Comparison of ENCODE assay signal across 8 mouse cellular contexts in the genomic region with DNA sequence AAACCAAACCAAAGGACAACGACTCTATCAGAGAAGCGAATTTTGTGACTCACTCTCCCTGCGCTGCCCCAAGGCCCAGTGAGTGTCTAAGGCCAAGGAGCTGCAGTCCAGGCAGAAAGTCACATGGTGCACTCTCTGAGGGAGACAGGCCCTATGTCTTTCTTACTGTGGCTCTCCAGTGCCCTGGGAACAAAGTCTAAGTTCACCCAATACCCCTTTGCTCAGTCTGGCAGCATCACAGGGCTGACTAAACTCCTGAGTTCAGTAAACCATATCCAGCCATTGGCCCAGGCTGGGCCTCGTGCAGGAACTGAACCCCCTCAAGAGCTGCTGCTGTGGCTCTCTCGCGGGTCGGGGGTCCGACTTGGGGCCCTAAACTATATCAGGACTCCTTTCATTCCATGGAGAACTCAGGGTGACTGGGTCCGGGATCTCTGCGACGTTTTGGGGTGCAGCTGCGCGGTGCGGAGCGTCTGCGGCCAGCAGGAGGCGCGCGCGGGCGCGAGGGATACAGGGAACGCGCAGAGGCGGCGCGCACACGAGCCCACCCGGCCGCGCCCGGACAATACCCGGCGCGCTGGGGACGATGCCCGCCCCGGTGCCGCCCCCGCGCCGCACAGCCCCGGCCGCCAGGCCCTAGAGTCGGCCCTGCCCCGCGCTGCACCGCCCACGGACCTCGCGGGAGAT. TPM values are rescaled to one million over a fixed set of nuclear protein-coding genes. Genes with fewer than 3 reads are reported as not detected.
DNase-seq lines count a peak whose midpoint lies in the region; ATAC-seq lines count a peak whose summit lies in the region.

A gene (plus strand): TSS at position 522 of the 687 bp plus-strand sequence.

- H3K4me2 ChIP-seq in forebrain, embryonic 12.5 days, result peak within 1 kb of the TSS; percentile 86
- peak within 1 kb of the TSS; percentile 78 for H3K4me2 ChIP-seq in heart, embryonic 16.5 days (ENCODE audit: low read depth, low read length)
- peak within 1 kb of the TSS; percentile 84 for H3K4me2 ChIP-seq in liver, embryonic 16.5 days (ENCODE audit: low read depth, low read length)
- peak within 1 kb of the TSS; percentile 70 for H3K4me2 ChIP-seq in neural tube, embryonic 12.5 days (replicated peaks)
- peak within 1 kb of the TSS; percentile 82 for H3K4me2 ChIP-seq in stomach, embryonic 16.5 days (ENCODE audit: low read depth, low read length)

- H3K27ac ChIP-seq in forebrain, embryonic 12.5 days, result peak within 1 kb of the TSS; percentile 90
- peak within 1 kb of the TSS; percentile 84 for H3K27ac ChIP-seq in heart, embryonic 16.5 days (ENCODE audit: low read length)
- 0 out of 2 replicates have a peak within 1 kb of the TSS, but pooled peaks have one; percentile 21 for H3K27ac ChIP-seq in liver, embryonic 16.5 days (ENCODE audit: low read length)
- peak within 1 kb of the TSS; percentile 46 for H3K27ac ChIP-seq in neural tube, embryonic 12.5 days
- H3K27ac ChIP-seq in stomach, embryonic 16.5 days (ENCODE audit: low read length), result peak within 1 kb of the TSS; percentile 81

- H3K9ac ChIP-seq in forebrain, embryonic 12.5 days, result peak within 1 kb of the TSS; percentile 98
- peak within 1 kb of the TSS; percentile 92 for H3K9ac ChIP-seq in heart, embryonic 16.5 days (ENCODE audit: low read length)
- H3K9ac ChIP-seq in liver, embryonic 16.5 days (ENCODE audit: low read depth, low read length), result peak within 1 kb of the TSS; percentile 64
- peak within 1 kb of the TSS; percentile 98 for H3K9ac ChIP-seq in neural tube, embryonic 12.5 days
- peak within 1 kb of the TSS; percentile 97 for H3K9ac ChIP-seq in stomach, embryonic 16.5 days (ENCODE audit: low read length)

- H3K4me1 ChIP-seq in forebrain, embryonic 12.5 days, result peaks cover 38% of the 10 kb centered on the region
- peaks cover 14% of the 10 kb centered on the region for H3K4me1 ChIP-seq in heart, embryonic 16.5 days (ENCODE audit: control insufficient read depth, insufficient read depth, low read length)
- H3K4me1 ChIP-seq in liver, embryonic 16.5 days (ENCODE audit: control insufficient read depth, low read depth, low read length), result peaks cover 23% of the 10 kb centered on the region
- H3K4me1 ChIP-seq in neural tube, embryonic 12.5 days, result peaks cover 30% of the 10 kb centered on the region
- peaks cover 18% of the 10 kb centered on the region for H3K4me1 ChIP-seq in stomach, embryonic 16.5 days (ENCODE audit: control insufficient read depth, insufficient read depth, low read length)

- 0 out of 2 replicates have a peak, but pooled peaks cover 4% of the 10 kb centered on the region for H3K27me3 ChIP-seq in forebrain, embryonic 12.5 days
- 0 out of 2 replicates have a peak, but pooled peaks cover 2% of the 10 kb centered on the region for H3K27me3 ChIP-seq in heart, embryonic 16.5 days (ENCODE audit: control insufficient read depth, insufficient read depth, low read length)
- peaks cover 8% of the 10 kb centered on the region for H3K27me3 ChIP-seq in liver, embryonic 16.5 days (ENCODE audit: control insufficient read depth, insufficient read depth, low read depth, low read length)
- 0 out of 2 replicates have a peak, but pooled peaks cover 4% of the 10 kb centered on the region for H3K27me3 ChIP-seq in neural tube, embryonic 12.5 days (replicated peaks)
- no peaks in the 10 kb centered on the region for H3K27me3 ChIP-seq in stomach, embryonic 16.5 days (ENCODE audit: control insufficient read depth, insufficient read depth, low read length)

- ATAC-seq in CD4-positive, CD25-positive, alpha-beta regulatory T cell, adult 4 months, result peak; percentile 68
- ATAC-seq in forebrain, embryonic 12.5 days (ENCODE audit: low FRiP score), result peak; percentile 81
- peak; percentile 43 for ATAC-seq in heart, embryonic 16.5 days (replicated peaks; ENCODE audit: extremely low read depth, insufficient read depth, low FRiP score)
- ATAC-seq in liver, embryonic 16.5 days (ENCODE audit: low read depth), result peak; percentile 30
- peak; percentile 63 for ATAC-seq in neural tube, embryonic 12.5 days (ENCODE audit: low FRiP score, low read depth)
- ATAC-seq in stomach, embryonic 16.5 days (ENCODE audit: insufficient read depth, low FRiP score), result peak; percentile 75

- H3K4me3 ChIP-seq in forebrain, embryonic 12.5 days (replicated peaks), result peak within 1 kb of the TSS; percentile 95
- H3K4me3 ChIP-seq in heart, embryonic 16.5 days (ENCODE audit: low read length), result peak within 1 kb of the TSS; percentile 82
- H3K4me3 ChIP-seq in liver, embryonic 16.5 days (ENCODE audit: low read depth, low read length), result peak within 1 kb of the TSS; percentile 68
- peak within 1 kb of the TSS; percentile 92 for H3K4me3 ChIP-seq in neural tube, embryonic 12.5 days
- H3K4me3 ChIP-seq in stomach, embryonic 16.5 days (replicated peaks; ENCODE audit: low read length), result peak within 1 kb of the TSS; percentile 91

- peak; percentile 86 for DNase-seq in brain, adult 2 months (ENCODE audit: low read depth, low spot score)
- peak; percentile 89 to 93 for DNase-seq in kidney, postnatal 36 days

- 6% methylated on average over 45 of the region's 51 CpGs for WGBS in forebrain, embryonic 12.5 days
- WGBS in heart, embryonic 16.5 days, result 5% methylated on average over 47 of the region's 51 CpGs
- WGBS in liver, embryonic 16.5 days (ENCODE audit: insufficient replicate concordance), result 6% methylated on average over 48 of the region's 51 CpGs
- 6% methylated on average over 51 of the region's 51 CpGs for WGBS in neural tube, embryonic 12.5 days
- 8% methylated on average over 36 of the region's 51 CpGs for WGBS in stomach, embryonic 16.5 days

- no peaks in the 10 kb centered on the region for H3K9me3 ChIP-seq in forebrain, embryonic 12.5 days
- H3K9me3 ChIP-seq in heart, embryonic 16.5 days (replicated peaks; ENCODE audit: control insufficient read depth, low read length), result no peaks in the 10 kb centered on the region
- H3K9me3 ChIP-seq in liver, embryonic 16.5 days (replicated peaks; ENCODE audit: control insufficient read depth, low read length), result no peaks in the 10 kb centered on the region
- no peaks in the 10 kb centered on the region for H3K9me3 ChIP-seq in neural tube, embryonic 12.5 days
- H3K9me3 ChIP-seq in stomach, embryonic 16.5 days (replicated peaks; ENCODE audit: control insufficient read depth, low read length), result no peaks in the 10 kb centered on the region

- no peaks in the 10 kb centered on the region; the same call in 1 of the 2 replicates for H3K36me3 ChIP-seq in forebrain, embryonic 12.5 days (replicated peaks)
- H3K36me3 ChIP-seq in heart, embryonic 16.5 days (ENCODE audit: control insufficient read depth, insufficient read depth), result no peaks in the 10 kb centered on the region
- H3K36me3 ChIP-seq in liver, embryonic 16.5 days (ENCODE audit: control insufficient read depth, insufficient read depth), result no peaks in the 10 kb centered on the region
- no peaks in the 10 kb centered on the region for H3K36me3 ChIP-seq in neural tube, embryonic 12.5 days
- no peaks in the 10 kb centered on the region for H3K36me3 ChIP-seq in stomach, embryonic 16.5 days (ENCODE audit: control insufficient read depth, insufficient read depth, low read length)

RNA-seq across cellular contexts. Expression of the gene that starts here (rescaled TPM):
- polyA plus RNA-seq in CD4-positive, CD25-positive, alpha-beta regulatory T cell, adult 4 months (2017; shearing (Covaris generic)), result under 1 TPM in 1 of 2 experiments, not detected in 1; 0.23 TPM
- polyA plus RNA-seq in forebrain, embryonic 12.5 days (2016; fragmentation: Nextera tagmentation; extraction: Ambion mirVana), result 184 and 194 TPM in 2 replicates
- polyA plus RNA-seq in heart, embryonic 16.5 days (2015; fragmentation: Nextera tagmentation; extraction: Ambion mirVana), result 59.6 and 67.6 TPM in 2 replicates
- 7.9 and 8.0 TPM in 2 replicates for polyA plus RNA-seq in liver, embryonic 16.5 days (2015; fragmentation: Nextera tagmentation; extraction: Ambion mirVana)
- polyA plus RNA-seq in neural tube, embryonic 12.5 days (2016; fragmentation: Nextera tagmentation; extraction: Ambion mirVana), result 196 and 205 TPM in 2 replicates
- polyA plus RNA-seq in stomach, embryonic 16.5 days (2015; fragmentation: Nextera tagmentation; extraction: Ambion mirVana), result 56.8 and 58.0 TPM in 2 replicates

Comparison
In these comparisons a context has a peak if more than half of its experiments do, and no peak if none do; other contexts are left out.
1. Peak in every context shown above with its lines: DNase-seq, ATAC-seq, H3K4me3 ChIP-seq and H3K27ac ChIP-seq.
2. Peak in ATAC-seq in CD4-positive, CD25-positive, alpha-beta regulatory T cell, adult 4 months; RNA of the gene not detected or under 1 TPM.
3. ATAC-seq: peak in every context shown above with its lines; median percentile 81 in forebrain, embryonic 12.5 days; 75 in stomach, embryonic 16.5 days; 68 in CD4-positive, CD25-positive, alpha-beta regulatory T cell, adult 4 months; 63 in neural tube, embryonic 12.5 days; 43 in heart, embryonic 16.5 days; 30 in liver, embryonic 16.5 days.
4. H3K27ac ChIP-seq: peak in every context shown above with its lines; median percentile 90 in forebrain, embryonic 12.5 days; 84 in heart, embryonic 16.5 days; 81 in stomach, embryonic 16.5 days; 46 in neural tube, embryonic 12.5 days; 21 in liver, embryonic 16.5 days.